Mouse (Mus musculus) testis, adult 2 months (tissue): Measurements from ENCODE around the gene Sdhc.

Source experiments
- CTCF ChIP-seq: fragments of 200-500 bp; IDR thresholded peaks from 2 replicates; pipeline ENCODE4 v1.5.1; 2012; ENCODE audit warnings: low read depth, mild to moderate bottlenecking, inconsistent platforms, low read length, moderate library complexity; ENCODE audit not compliant: control insufficient read depth, insufficient read depth, insufficient replicate concordance
- POLR2A ChIP-seq: fragments of 200-500 bp; IDR thresholded peaks from 2 replicates; pipeline ENCODE4 v1.6.1; 2012; ENCODE audit warnings: low read depth, mild to moderate bottlenecking, inconsistent platforms, low read length, moderate library complexity; ENCODE audit not compliant: control insufficient read depth

DNA sequence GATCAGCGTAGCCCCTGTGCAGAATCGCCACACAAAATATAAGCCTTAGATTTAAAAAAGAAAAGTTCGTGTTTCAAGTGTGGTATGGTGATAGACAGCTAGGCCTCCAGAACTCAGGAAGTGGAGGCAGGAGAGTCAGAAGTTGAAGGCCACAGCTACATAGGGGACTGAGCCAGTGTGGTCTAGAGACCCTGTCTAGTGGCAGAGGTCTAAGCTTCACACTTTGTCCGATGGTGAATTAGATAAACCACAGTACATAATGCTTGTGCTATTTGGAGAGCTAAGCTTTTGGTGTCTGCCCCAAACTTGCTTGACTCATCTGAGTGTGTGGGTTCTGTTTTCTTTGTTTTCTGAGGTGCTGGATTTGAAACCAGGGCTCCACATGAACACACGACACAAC is 31.4 kb downstream of the Sdhc start:
- TF ChIP-seq CTCF, result no peak
- no peak for TF ChIP-seq POLR2A
